In the genomic region with DNA sequence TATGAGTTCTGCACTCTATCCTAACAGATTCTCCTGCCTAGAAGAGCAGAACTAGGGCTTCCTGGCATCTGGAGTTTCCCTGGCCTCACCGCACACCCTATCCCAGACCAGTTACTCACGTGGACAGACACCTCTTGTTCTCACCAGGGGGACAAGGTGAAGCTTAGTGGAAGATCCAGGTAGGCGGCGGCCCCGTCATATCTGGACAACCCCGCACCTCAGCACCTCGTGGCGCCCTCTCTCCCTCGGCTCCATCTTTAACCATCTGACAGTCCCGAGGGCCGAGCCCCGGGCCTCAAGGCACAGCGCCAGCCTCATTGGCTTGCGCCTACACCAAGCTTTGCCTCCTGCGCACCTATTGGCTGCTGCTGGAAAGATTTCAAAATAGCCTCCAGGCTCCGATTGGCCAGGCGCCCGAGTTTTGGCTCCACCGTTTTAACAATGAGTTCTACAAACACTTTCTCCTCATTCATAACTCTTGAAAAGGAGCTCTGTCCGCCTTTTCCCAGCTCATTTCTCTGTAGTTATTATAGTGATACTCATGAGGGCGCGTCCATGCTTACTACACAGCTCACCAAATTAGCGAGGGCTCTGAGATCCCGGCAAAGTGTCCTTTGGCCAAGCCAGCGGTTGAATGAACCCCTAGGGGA, we compare ENCODE assay signal across 8 mouse cellular contexts. TPM values are rescaled to one million over a fixed set of nuclear protein-coding genes. Genes with fewer than 3 reads are reported as not detected.
DNase-seq lines count a peak whose midpoint lies in the region; ATAC-seq and TF ChIP-seq lines count a peak whose summit lies in the region.

A gene (minus strand): TSS at position 297 of the 650 bp plus-strand sequence.

- H3K9ac ChIP-seq in ES-E14 (ENCODE audit: insufficient read depth, low read depth, low read length, poor library complexity, severe bottlenecking) = peak within 1 kb of the TSS; percentile 91
- peak within 1 kb of the TSS; percentile 73 for H3K9ac ChIP-seq in forebrain, embryonic 12.5 days
- H3K9ac ChIP-seq in lung, embryonic 15.5 days = peak within 1 kb of the TSS; percentile 59

- H3K27me3 ChIP-seq in forebrain, embryonic 12.5 days = no peaks in the 10 kb centered on the region
- no peaks in the 10 kb centered on the region for H3K27me3 ChIP-seq in lung, embryonic 15.5 days

- peaks cover 5 to 7% of the 10 kb centered on the region in 2 experiments; a peak in 1 of 4 replicates for H3K4me1 ChIP-seq in ES-E14 (ENCODE audit: control insufficient read depth in 2 of 2, insufficient read depth in 2 of 2, low read length in 2 of 2, poor library complexity in 1 of 2)
- peaks cover 39% of the 10 kb centered on the region for H3K4me1 ChIP-seq in forebrain, embryonic 12.5 days
- peaks cover 26% of the 10 kb centered on the region for H3K4me1 ChIP-seq in lung, embryonic 15.5 days

- H3K9me3 ChIP-seq in ES-E14 (ENCODE audit: control insufficient read depth, insufficient read depth, low read depth, low read length) = no peaks in the 10 kb centered on the region
- H3K9me3 ChIP-seq in forebrain, embryonic 12.5 days = no peaks in the 10 kb centered on the region
- no peaks in the 10 kb centered on the region for H3K9me3 ChIP-seq in lung, embryonic 15.5 days

- peaks cover 11% of the 10 kb centered on the region for H3K36me3 ChIP-seq in ES-E14 (ENCODE audit: control insufficient read depth, insufficient read depth, low read length, poor library complexity, severe bottlenecking)
- H3K36me3 ChIP-seq in forebrain, embryonic 12.5 days (replicated peaks) = peaks cover 26% of the 10 kb centered on the region
- peaks cover 5% of the 10 kb centered on the region; the same call in 1 of the 2 replicates for H3K36me3 ChIP-seq in lung, embryonic 15.5 days

- intact Hi-C loops in heart, postnatal 36 days (cut with DNase I) = loop anchor here (5.0 kb wide), 1 partner anchor 167 kb away; no protein-coding TSS in a partner anchor

- in situ Hi-C loops in ES-E14 (cut with MboI; ENCODE audit: low sequenced_read_pairs in 2 of 2, unreplicated experiment in 2 of 2) = no loop called here

- ATAC-seq in forebrain, embryonic 12.5 days (ENCODE audit: low FRiP score) = peak; percentile 95
- peak; percentile 93 for ATAC-seq in lung, embryonic 15.5 days (ENCODE audit: borderline replicate concordance, extremely low read depth, low FRiP score, low TSS enrichment)
- ATAC-seq in neutrophil, adult 5-6 weeks (ENCODE audit: extremely low read depth, insufficient number of reproducible peaks, low FRiP score, poor library complexity, severe bottlenecking) = peak; percentile 76

- WGBS in forebrain, embryonic 12.5 days = under 1% methylated on average over 25 of the region's 25 CpGs
- WGBS in lung, embryonic 15.5 days = under 1% methylated on average over 25 of the region's 25 CpGs

- H3K27ac ChIP-seq in ES-E14 (ENCODE audit: insufficient read depth, low read depth, low read length, poor library complexity, severe bottlenecking) = peak within 1 kb of the TSS; percentile 54
- peak within 1 kb of the TSS; percentile 68 for H3K27ac ChIP-seq in forebrain, embryonic 12.5 days
- H3K27ac ChIP-seq in lung, embryonic 15.5 days = peak within 1 kb of the TSS; percentile 66

- H3K4me2 ChIP-seq in forebrain, embryonic 12.5 days = peak within 1 kb of the TSS; percentile 81
- peak within 1 kb of the TSS; percentile 90 for H3K4me2 ChIP-seq in lung, embryonic 15.5 days

- peak within 1 kb of the TSS; percentile 77 to 88 for H3K4me3 ChIP-seq in ES-E14 (ENCODE audit: insufficient read depth in 1 of 2, low read depth in 1 of 2, low read length in 2 of 2, poor library complexity in 1 of 2, severe bottlenecking in 1 of 2)
- H3K4me3 ChIP-seq in forebrain, embryonic 12.5 days (replicated peaks) = peak within 1 kb of the TSS; percentile 61
- H3K4me3 ChIP-seq in lung, embryonic 15.5 days = peak within 1 kb of the TSS; percentile 58

- peak; percentile 76 for DNase-seq in ES-E14 (ENCODE audit: low read depth, low spot score)
- DNase-seq in c-Kit-positive CD71-positive TER-119-negative erythroid progenitor cells, embryonic 14.5 days (ENCODE audit: low read depth) = peak; percentile 87
- peak; percentile 38 to 49 for DNase-seq in heart, postnatal 36 days
- peak; percentile 42 to 56 for DNase-seq in layer of hippocampus, adult 18-20 months (ENCODE audit: low spot score in 2 of 2)
- peak; percentile 67 to 80 for DNase-seq in thymus, adult 18-20 months

TF ChIP-seq in ES-E14, 5 proteins besides CTCF, POLR2A, EP300 and RAD21:
- no peak for TF ChIP-seq ZC3H11A (IDR thresholded peaks at IDR 0.05; ENCODE audit: borderline replicate concordance, low read depth, low read length)
- peak; percentile 68; the same call in 1 of the 2 replicates for TF ChIP-seq CHD2 (IDR thresholded peaks at IDR 0.05; ENCODE audit: low read depth, low read length)

RNA-seq across cellular contexts. Expression of the gene that starts here (rescaled TPM):
- total RNA-seq in ES-E14 (2012; rRNA removed) = 47.7 and 74.0 TPM in 2 replicates
- 79.2 and 79.9 TPM in 2 replicates for polyA plus RNA-seq in forebrain, embryonic 12.5 days (2016; fragmentation: Nextera tagmentation; extraction: Ambion mirVana)
- total RNA-seq in heart, postnatal 36 days (2021) = not detected
- under 1 TPM in 1 of 2 experiments, not detected in 1; 0.92 TPM for total RNA-seq in layer of hippocampus, adult 18-20 months (2021)
- polyA plus RNA-seq in lung, embryonic 15.5 days (2015; fragmentation: Nextera tagmentation; extraction: Ambion mirVana) = 31.7 and 38.4 TPM in 2 replicates
- 3.3 TPM in 1 of 2 replicates, not detected in the other for total RNA-seq in neutrophil, adult 5-6 weeks (2017)

Comparison
In these comparisons a context has a peak if more than half of its experiments do, and no peak if none do; other contexts are left out.
1. Peak in every context shown above with its lines: DNase-seq, ATAC-seq, H3K4me3 ChIP-seq and H3K27ac ChIP-seq.
2. RNA of the gene that starts here (total RNA-seq): 47.7 to 74.0 TPM in ES-E14; 0.92 TPM in layer of hippocampus, adult 18-20 months, not detected in heart, postnatal 36 days and 3.3 TPM in neutrophil, adult 5-6 weeks; every median in the first group is over 10 times any median in the second.
3. Peak in DNase-seq in heart, postnatal 36 days; RNA of the gene not detected or under 1 TPM.
4. Peak in DNase-seq in layer of hippocampus, adult 18-20 months; RNA of the gene not detected or under 1 TPM.